ENCODE assay signal across 17 mouse cellular contexts in genomic region chr13:45325736-45326293, GRCm38 (mm10).
DNase-seq lines count a peak whose midpoint lies in the region.
"Had no signal": no experiment of that assay in that cellular context is flagged by ENCODE, and none has a peak within 500 bp of the region (broad histone marks: within the 10 kb centered on the region; RNA-seq: fewer than 3 reads in every experiment).

No protein-coding gene starts in this region.

- DNase-seq in left cerebral cortex, adult 18-20 months (ENCODE audit: low spot score in 2 of 2) = peak; percentile 6 to 19
- no peak for DNase-seq in left cerebral cortex, postnatal 4 days
- DNase-seq in right cerebral cortex, adult 18-20 months = peak; percentile 19
- no peak for DNase-seq in right cerebral cortex, postnatal 4 days
- DNase-seq in right cerebral cortex, postnatal 10 days (ENCODE audit: low spot score in 2 of 2) = peak; percentile 40 to 46
- DNase-seq in spleen, postnatal 10 days (ENCODE audit: low spot score in 2 of 2) = no peak
- no peak for DNase-seq in embryo, embryonic 9.5 days (ENCODE audit: extremely low spot score)
- DNase-seq: adrenal gland, postnatal 36 days; B cell, adult 2 months; cerebellum, adult 9-11 months; gastrocnemius, adult 2 months; heart, postnatal 10 days; kidney, adult 18-20 months; kidney, postnatal 10 days; liver, postnatal 0 days; lung, postnatal 10 days; thymus, adult 2 months had no signal

- intact Hi-C loops in left cerebral cortex, postnatal 4 days (cut with DNase I) = no loop called here

Comparison
In these comparisons a context has a peak if more than half of its experiments do, and no peak if none do; other contexts are left out.
1. DNase-seq: peak in left cerebral cortex, adult 18-20 months (2 of 2), right cerebral cortex, adult 18-20 months (single experiment) and right cerebral cortex, postnatal 10 days (2 of 2); none in left cerebral cortex, postnatal 4 days (single experiment), right cerebral cortex, postnatal 4 days (single experiment), spleen, postnatal 10 days (0 of 2) and embryo, embryonic 9.5 days (single experiment).